Mouse (Mus musculus) monocyte, adult 5-6 weeks (primary cell): ENCODE measurements around the gene Tenm2. TPM values are rescaled to one million over a fixed set of nuclear protein-coding genes. Genes with fewer than 3 reads are reported as not detected.

Source experiments
- ATAC-seq: fragments of 153-309, 156-312 bp; replicated peaks from 2 replicates; pipeline ENCODE4 v1.8.0; 2017; ENCODE audit warnings: mild to moderate bottlenecking; ENCODE audit not compliant: low TSS enrichment, insufficient number of reproducible peaks, severe bottlenecking, poor library complexity, low FRiP score
- total RNA-seq: library from RNA; stranded (forward); fragments of 200-1000, 200-491, 200-594 nt; gene quantifications from 3 replicates; pipeline ENCODE4 v1.2.3, GENCODE M21; 2017

Gene Tenm2
- total RNA-seq, 1 experiment from 2014 or later, result not detected

GRCm38 (mm10) chr11:37118058-37118457 is 117.7 kb downstream of the Tenm2 start:
- ATAC-seq, result no peak

- ATAC-seq, result no peak
Observed at GRCm38 (mm10) chr11:37115188-37115587, 120.6 kb downstream of the Tenm2 start.

DNA sequence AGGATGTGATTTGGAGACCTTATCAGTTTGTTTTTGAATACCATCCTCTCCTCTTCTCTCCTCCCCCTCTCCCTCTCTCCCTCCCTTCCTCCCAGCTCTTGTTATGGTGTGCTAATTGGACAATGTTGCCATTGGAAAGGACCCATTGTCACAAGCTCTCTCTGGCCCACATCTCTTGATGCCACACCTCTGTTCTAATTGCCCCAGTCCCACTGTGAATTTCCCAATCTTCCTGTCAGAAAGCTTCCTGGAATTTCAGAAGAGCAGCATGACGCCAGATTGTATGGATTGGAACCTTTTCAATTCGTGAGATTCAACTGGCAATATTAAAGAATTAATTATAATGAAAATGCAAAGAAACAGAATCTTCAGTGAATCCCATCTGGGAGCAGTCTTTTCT is 128.7 kb downstream of the Tenm2 start:
- ATAC-seq, result no peak

DNA sequence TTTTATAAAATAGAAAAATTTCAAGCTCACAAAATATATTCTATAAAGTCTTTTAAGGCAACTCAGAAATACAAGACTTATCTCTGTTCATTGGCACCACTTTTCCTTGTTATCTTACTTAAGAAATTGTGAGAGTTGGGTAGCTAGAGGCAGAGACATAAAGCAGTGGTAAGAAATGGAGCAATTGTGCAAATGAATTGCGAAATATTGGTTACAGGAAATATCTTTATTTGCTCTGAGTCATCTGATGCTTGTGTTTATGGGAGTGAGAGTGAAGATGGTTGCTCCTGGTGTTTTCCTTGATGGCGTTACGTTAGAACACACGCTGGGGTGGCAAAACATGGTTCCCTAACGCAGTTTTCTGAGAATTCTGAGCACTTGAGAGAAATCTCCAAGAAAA is 156.4 kb downstream of the Tenm2 start:
- no peak for ATAC-seq

DNA sequence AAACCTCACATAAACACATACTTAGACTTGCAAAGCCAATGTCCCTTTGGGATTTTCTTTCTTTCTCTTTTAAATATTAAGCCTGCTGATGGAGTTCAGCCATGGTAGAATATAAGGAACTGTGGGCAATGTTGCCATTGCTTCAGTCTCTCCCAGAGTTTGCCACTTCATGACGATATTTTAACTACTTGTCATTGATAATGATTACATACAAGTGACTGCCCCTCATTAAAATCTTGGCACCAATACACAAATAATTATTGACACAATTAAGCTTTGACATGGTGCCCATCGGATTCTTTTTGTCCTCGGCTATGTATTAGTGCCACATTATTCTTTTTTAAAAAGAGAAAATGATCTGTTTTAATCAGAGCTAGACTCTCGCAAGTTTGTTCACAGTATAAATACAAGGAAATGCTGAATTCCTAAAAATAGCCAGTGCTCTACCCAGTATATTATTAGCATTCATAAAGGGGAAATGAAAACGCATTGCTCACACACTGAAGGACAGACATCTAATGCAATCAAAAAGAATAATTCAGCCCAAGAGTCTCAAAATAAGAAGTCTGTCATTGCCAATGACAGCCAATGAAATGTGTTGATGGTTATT is 158.7 kb downstream of the Tenm2 start:
- ATAC-seq, result no peak

DNA sequence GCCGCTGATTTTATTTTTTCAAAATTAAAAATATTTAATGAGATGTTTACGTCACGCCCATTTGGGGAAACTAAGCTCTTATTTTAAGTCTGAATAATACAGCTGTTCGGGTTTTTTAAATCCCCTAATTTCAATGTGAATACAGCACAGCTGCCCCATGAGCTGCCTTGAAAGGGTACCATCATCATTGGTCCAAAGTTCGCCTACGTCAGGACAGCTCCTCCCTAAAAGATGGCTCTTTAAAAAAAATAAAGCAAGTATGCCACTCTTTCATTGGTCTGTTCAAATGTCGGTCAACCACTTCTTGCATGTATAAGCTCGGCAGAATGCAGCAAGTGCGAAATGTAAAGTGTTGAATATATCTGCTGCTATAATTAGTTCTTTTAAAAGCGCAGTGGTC is 160.4 kb downstream of the Tenm2 start:
- ATAC-seq, result no peak

GRCm38 (mm10) chr11:37065459-37065858 is 170.3 kb downstream of the Tenm2 start:
- no peak for ATAC-seq

DNA sequence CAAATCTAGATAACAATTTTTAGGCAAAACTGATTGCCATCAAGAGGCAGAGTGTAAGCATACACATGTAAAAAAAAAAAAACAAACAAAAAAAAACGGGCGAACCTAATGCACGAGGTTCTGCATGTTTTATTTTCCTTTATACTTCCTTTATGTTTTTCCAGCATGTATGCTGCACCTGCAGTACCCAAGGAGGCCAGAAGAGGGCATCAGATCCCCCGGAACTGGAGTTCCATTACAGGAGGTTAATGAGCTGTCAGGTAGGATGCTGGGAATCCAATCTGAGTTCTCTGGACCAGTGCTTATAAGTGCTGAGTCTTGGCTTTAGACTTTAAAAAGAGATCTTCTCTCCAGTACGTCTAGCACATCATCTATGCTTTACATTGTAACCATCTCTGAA is 189.1 kb downstream of the Tenm2 start:
- ATAC-seq, result no peak

GRCm38 (mm10) chr11:37041259-37041658 is 194.5 kb downstream of the Tenm2 start:
- no peak for ATAC-seq

- ATAC-seq, result no peak
Observed at GRCm38 (mm10) chr11:37039283-37039682, 196.5 kb downstream of the Tenm2 start.

- ATAC-seq, result no peak
Observed at GRCm38 (mm10) chr11:37031305-37032055, 204.3 kb downstream of the Tenm2 start.

DNA sequence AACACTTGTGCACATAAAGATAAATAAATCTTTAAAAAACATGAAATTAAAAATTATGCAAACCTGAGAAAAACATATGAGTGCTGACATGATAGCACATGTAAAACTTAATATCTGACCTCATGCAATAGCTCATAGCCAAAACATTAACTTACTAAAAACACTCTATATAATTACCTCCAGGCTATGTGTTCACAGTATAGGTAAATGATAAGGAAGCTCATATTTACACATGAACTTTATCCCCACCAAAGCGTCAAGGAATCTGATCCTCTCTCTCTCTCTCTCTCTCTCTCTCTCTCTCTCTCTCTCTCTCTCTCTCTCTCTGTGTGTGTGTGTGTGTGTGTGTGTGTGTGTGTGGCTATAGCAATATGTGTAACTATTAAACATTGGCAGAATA is 223.9 kb downstream of the Tenm2 start:
- ATAC-seq, result no peak

- no peak for ATAC-seq
Observed at GRCm38 (mm10) chr11:37009243-37009642, 226.5 kb downstream of the Tenm2 start.

DNA sequence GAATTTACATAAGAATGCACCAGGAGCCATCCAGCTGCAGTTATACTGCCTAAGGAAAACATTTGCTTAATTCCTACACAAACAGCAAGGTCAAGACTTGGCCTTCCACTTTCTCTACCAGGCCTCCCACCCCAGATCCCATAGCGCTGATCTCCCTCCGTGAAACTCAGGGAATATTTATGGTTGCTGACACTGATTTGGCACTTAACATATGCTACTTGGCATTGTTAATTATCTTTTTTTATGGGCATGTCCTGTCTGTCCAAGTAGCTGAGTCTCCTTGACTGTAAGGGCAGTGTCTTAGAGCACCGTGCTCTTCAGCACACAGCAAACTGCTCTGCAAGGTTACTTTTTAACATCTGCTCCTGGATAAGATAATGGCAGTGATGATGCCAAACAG is 238.1 kb downstream of the Tenm2 start:
- no peak for ATAC-seq

- no peak for ATAC-seq
Observed at GRCm38 (mm10) chr11:36990895-36991294, 244.9 kb downstream of the Tenm2 start.

DNA sequence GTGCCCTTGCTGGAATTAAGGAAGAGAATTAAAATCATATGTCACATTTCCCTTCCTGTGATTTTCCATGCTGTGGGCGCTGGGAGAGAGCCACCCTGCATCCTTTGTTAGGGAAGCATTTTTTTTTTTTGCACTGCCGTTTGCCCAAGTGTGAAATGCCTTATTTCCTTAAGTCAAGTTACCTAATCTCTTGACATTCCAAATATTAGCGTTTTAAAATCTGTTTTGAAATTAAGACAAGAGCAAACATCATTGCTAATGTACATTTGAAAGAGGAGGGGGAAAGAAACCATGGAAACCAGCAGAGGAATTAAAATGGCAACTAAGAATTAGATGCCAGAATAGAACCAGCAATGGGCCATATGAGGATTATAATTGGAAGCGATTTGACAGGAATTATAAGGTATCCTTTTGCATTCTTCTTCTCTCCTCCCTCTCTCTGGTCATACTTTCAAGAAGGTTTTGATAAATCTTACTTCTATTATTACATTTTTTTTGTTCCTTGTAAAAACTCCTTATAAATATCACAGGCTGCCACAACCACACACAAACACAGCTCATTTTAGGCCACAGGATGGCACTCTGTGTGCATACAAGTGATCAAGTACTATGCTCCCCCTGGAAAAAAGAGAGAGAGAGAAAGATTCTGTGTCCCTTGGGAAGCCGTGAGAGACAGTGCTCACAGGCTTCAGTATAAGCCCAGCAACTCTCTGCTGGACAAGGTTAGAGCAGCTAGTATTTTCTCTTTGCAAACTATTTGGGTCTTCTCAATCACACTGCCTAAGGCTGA is 246.8 kb downstream of the Tenm2 start:
- no peak for ATAC-seq

- no peak for ATAC-seq
Observed at GRCm38 (mm10) chr11:36974142-36974541, 261.6 kb downstream of the Tenm2 start.

- ATAC-seq, result no peak
Observed at GRCm38 (mm10) chr11:36958102-36958501, 277.7 kb downstream of the Tenm2 start.

GRCm38 (mm10) chr11:36941429-36941828 is 294.3 kb downstream of the Tenm2 start:
- ATAC-seq, result no peak
